Mouse (Mus musculus): ENCODE measurements at regions not wholly inside any gene's neighbourhood (a gene's known extent, or its start where the extent isn't known, plus 50 kb on each side); places are given as distances from the start of the nearest gene placed in this dataset.
"Not testable (repeated sequence)": the region's sequence is repeated elsewhere in the genome, so short reads cannot be mapped to it uniquely, and the experiment has no call there.

- 54% methylated on average over 3 of the region's 3 CpGs for WGBS
- no peak overlapping the region for H3K27ac ChIP-seq (replicated peaks)
- no peak for ATAC-seq (ENCODE audit: low FRiP score, low read depth)
Observed at GRCm38 (mm10) chr10:19297669-19298068, 58.7 kb upstream of the Olig3 start.

GRCm38 (mm10) chr10:19295388-19296013, 60.8 kb upstream of the Olig3 start:
- H3K27me3 ChIP-seq: no peaks in the 10 kb centered on the region
- no peaks in the 10 kb centered on the region for H3K4me1 ChIP-seq
- no peak overlapping the region for H3K27ac ChIP-seq (replicated peaks)
- ATAC-seq (ENCODE audit: low FRiP score, low read depth): no peak
- H3K4me2 ChIP-seq (replicated peaks): no peak overlapping the region
- no peaks in the 10 kb centered on the region for H3K9me3 ChIP-seq
- H3K9ac ChIP-seq (replicated peaks): no peak overlapping the region
- 85% methylated on average over 7 of the region's 7 CpGs for WGBS
- no peaks in the 10 kb centered on the region for H3K36me3 ChIP-seq
- H3K4me3 ChIP-seq: no peak overlapping the region

More at GRCm38 (mm10) chr10:19297669-19298068, 58.7 kb upstream of the Olig3 start:
- Histone ChIP-seq H3K36me3 (no peaks in the 10 kb centered on the region), H3K4me3 (no peak overlapping the region), H3K9me3 (no peaks in the 10 kb centered on the region), H3K9ac (replicated peaks) (no peak overlapping the region), H3K4me1 (no peaks in the 10 kb centered on the region), H3K27me3 (no peaks in the 10 kb centered on the region), H3K4me2 (replicated peaks) (no peak overlapping the region)

GRCm38 (mm10) chr10:19291474-19291873, 64.9 kb upstream of the Olig3 start:
- H3K9ac ChIP-seq (replicated peaks): no peak overlapping the region

GRCm38 (mm10) chr10:19291039-19291438, 65.3 kb upstream of the Olig3 start:
- H3K27me3 ChIP-seq; H3K4me2 ChIP-seq (replicated peaks); H3K4me1 ChIP-seq; H3K9me3 ChIP-seq; H3K4me3 ChIP-seq; H3K9ac ChIP-seq (replicated peaks); H3K36me3 ChIP-seq; ATAC-seq (ENCODE audit: low FRiP score, low read depth); H3K27ac ChIP-seq (replicated peaks): not testable (repeated sequence)
- 96% methylated on average over 3 of the region's 3 CpGs for WGBS

More at GRCm38 (mm10) chr10:19291474-19291873, 64.9 kb upstream of the Olig3 start:
- Histone ChIP-seq H3K4me2 (replicated peaks) (no peak overlapping the region), H3K36me3 (no peaks in the 10 kb centered on the region), H3K9me3 (no peaks in the 10 kb centered on the region), H3K27ac (replicated peaks) (no peak overlapping the region), H3K4me3 (no peak overlapping the region), H3K27me3 (no peaks in the 10 kb centered on the region), H3K4me1 (no peaks in the 10 kb centered on the region)
- 61% methylated on average over 5 of the region's 5 CpGs for WGBS
- ATAC-seq (ENCODE audit: low FRiP score, low read depth): no peak

GRCm38 (mm10) chr10:19282166-19282565, 74.2 kb upstream of the Olig3 start:
- ATAC-seq (ENCODE audit: low FRiP score, low read depth): no peak
- H3K36me3 ChIP-seq: no peaks in the 10 kb centered on the region
- no peak overlapping the region for H3K4me2 ChIP-seq (replicated peaks)
- no peak overlapping the region for H3K9ac ChIP-seq (replicated peaks)
- no peak overlapping the region for H3K4me3 ChIP-seq
- H3K27ac ChIP-seq (replicated peaks): no peak overlapping the region
- no peaks in the 10 kb centered on the region for H3K27me3 ChIP-seq
- peaks cover 12% of the 10 kb centered on the region for H3K4me1 ChIP-seq
- no peaks in the 10 kb centered on the region for H3K9me3 ChIP-seq
- WGBS: 94% methylated on average over 3 of the region's 3 CpGs

DNA sequence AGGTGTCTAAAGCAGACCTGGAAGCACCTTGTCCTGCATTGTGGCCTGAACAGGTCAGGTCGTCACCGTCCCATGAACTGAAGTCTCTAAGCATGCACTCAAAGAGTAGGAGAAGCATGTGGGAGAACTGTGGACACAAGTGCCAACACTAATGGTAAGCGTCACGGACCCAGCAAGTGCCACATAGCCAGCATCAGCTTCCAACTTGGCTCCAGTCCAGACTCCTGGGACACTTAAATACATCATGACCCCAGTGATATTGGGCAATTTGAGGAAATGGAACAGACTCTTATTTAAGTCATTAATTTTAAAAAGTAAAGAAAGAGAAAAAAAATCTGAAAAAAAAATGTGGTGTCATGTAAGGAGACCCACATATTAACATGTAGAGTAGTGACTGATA, 75.3 kb upstream of the Olig3 start:
- Histone ChIP-seq H3K27ac (replicated peaks) (no peak overlapping the region), H3K27me3 (no peaks in the 10 kb centered on the region), H3K36me3 (no peaks in the 10 kb centered on the region), H3K9me3 (no peaks in the 10 kb centered on the region), H3K4me1 (peaks cover 14% of the 10 kb centered on the region), H3K4me2 (replicated peaks) (no peak overlapping the region), H3K4me3 (no peak overlapping the region), H3K9ac (replicated peaks) (no peak overlapping the region)
- no peak for ATAC-seq (ENCODE audit: low FRiP score, low read depth)
- WGBS: 94% methylated on average over 4 of the region's 4 CpGs

- 80% methylated on average over 5 of the region's 5 CpGs for WGBS
- Histone ChIP-seq H3K36me3 (no peaks in the 10 kb centered on the region), H3K9me3 (no peaks in the 10 kb centered on the region), H3K4me3 (no peak overlapping the region), H3K27ac (replicated peaks) (no peak overlapping the region; the same call in 1 of the 2 replicates), H3K4me2 (replicated peaks) (no peak overlapping the region), H3K9ac (replicated peaks) (no peak overlapping the region), H3K27me3 (no peaks in the 10 kb centered on the region), H3K4me1 (peaks cover 12% of the 10 kb centered on the region)
- ATAC-seq (ENCODE audit: low FRiP score, low read depth): no peak
Observed at GRCm38 (mm10) chr10:19278189-19278842, 78.0 kb upstream of the Olig3 start.

GRCm38 (mm10) chr10:19277103-19277827, 79.1 kb upstream of the Olig3 start:
- H3K36me3 ChIP-seq: no peaks in the 10 kb centered on the region
- H3K9me3 ChIP-seq: no peaks in the 10 kb centered on the region
- H3K4me2 ChIP-seq (replicated peaks): no peak overlapping the region
- no peak overlapping the region for H3K4me3 ChIP-seq
- H3K9ac ChIP-seq (replicated peaks): no peak overlapping the region
- ATAC-seq (ENCODE audit: low FRiP score, low read depth): peak; percentile 95
- H3K27me3 ChIP-seq: no peaks in the 10 kb centered on the region
- no peak overlapping the region for H3K27ac ChIP-seq (replicated peaks)
- WGBS: 38% methylated on average over 9 of the region's 9 CpGs
- H3K4me1 ChIP-seq: peaks cover 12% of the 10 kb centered on the region

DNA sequence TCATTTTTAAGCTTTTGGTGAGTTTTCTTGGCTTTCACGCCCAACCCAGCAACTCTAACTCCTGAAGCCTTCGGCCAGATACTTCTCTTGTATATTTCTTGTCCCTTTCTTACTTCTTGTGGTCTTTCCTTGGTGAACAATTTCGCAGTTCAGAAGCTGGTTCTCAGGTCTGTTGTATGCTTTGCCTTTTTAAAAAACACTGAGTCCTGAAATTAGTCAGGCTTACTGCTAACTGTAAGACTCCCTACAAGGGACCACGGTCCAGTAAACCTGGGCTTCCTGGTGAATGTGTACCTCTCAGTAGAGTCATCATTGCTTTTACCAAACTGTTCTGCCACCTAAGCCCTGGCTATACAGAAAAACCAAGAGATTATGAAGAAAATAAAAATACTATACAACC, 81.3 kb upstream of the Olig3 start:
- ATAC-seq (ENCODE audit: low FRiP score, low read depth): no peak
- no peaks in the 10 kb centered on the region for H3K9me3 ChIP-seq
- H3K4me3 ChIP-seq: no peak overlapping the region
- H3K27ac ChIP-seq (replicated peaks): no peak overlapping the region
- WGBS: 91% methylated on average over 4 of the region's 4 CpGs
- peaks cover 12% of the 10 kb centered on the region for H3K4me1 ChIP-seq
- no peaks in the 10 kb centered on the region for H3K27me3 ChIP-seq
- H3K9ac ChIP-seq (replicated peaks): no peak overlapping the region
- no peak overlapping the region for H3K4me2 ChIP-seq (replicated peaks)
- no peaks in the 10 kb centered on the region for H3K36me3 ChIP-seq

DNA sequence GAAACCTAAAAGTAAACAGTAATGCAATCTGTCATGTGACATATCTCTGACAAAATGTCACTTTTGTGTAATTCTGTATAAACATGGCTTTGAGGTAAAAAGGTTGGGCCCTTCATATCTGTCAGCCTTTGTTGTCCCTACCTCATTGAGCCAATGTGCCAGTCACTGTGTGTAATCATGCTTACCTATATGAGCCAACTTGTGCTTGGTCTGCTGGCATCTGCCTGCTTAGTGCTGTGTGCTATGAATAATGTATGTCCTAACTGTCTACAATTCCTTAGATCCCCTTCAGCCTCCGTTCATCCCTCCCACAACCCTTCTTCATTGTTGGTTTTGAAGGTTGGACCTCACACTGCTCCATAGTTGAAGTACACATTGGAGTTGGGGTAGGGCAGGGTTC, 86.9 kb upstream of the Olig3 start:
- H3K4me1 ChIP-seq: no peaks in the 10 kb centered on the region
- no peaks in the 10 kb centered on the region for H3K36me3 ChIP-seq
- 63% methylated on average over 1 of the region's 1 CpGs for WGBS
- no peak overlapping the region for H3K27ac ChIP-seq (replicated peaks)
- H3K4me2 ChIP-seq (replicated peaks): no peak overlapping the region
- H3K9ac ChIP-seq (replicated peaks): no peak overlapping the region
- no peaks in the 10 kb centered on the region for H3K9me3 ChIP-seq
- no peaks in the 10 kb centered on the region for H3K27me3 ChIP-seq
- ATAC-seq (ENCODE audit: low FRiP score, low read depth): no peak
- H3K4me3 ChIP-seq: no peak overlapping the region

GRCm38 (mm10) chr10:19268051-19268450, 88.3 kb upstream of the Olig3 start:
- Histone ChIP-seq H3K27ac (replicated peaks) (no peak overlapping the region), H3K4me2 (replicated peaks) (no peak overlapping the region), H3K27me3 (no peaks in the 10 kb centered on the region), H3K36me3 (no peaks in the 10 kb centered on the region), H3K4me3 (no peak overlapping the region), H3K9me3 (no peaks in the 10 kb centered on the region), H3K4me1 (no peaks in the 10 kb centered on the region), H3K9ac (replicated peaks) (no peak overlapping the region)
- 76% methylated on average over 4 of the region's 4 CpGs for WGBS
- no peak for ATAC-seq (ENCODE audit: low FRiP score, low read depth)

DNA sequence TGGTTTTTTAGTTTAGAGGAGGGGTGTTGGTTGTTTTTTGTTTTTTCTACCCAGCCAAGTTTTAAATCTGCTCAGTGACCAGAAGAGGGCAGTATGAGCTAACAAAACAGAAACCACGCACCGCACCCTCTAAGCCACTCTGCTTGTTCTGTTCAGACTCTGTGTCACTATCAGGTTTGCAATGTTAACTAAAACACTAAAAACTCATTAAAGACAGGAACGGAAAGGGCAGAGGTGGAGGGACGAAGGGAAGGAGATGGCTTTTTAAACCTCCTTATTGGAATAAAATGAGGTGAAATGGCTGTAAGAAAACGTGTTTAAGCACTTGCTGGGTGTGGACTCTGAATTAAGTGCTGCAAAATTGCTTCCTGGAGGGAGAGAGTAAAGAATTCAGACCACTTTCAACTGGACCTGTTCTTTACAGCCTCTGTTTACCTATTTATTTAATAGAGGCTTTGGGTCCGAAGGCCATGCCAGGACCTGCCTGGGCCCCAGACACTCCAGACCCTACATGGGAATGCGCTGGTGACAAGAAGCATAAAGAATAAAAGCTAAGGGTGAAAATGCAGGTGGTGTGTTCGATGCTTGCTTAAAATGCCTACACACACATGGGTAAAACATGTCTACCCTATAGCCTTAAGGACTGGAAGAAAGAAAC, 116.1 kb upstream of the Olig3 start:
- H3K4me2 ChIP-seq (replicated peaks): no peak overlapping the region
- no peak overlapping the region for H3K27ac ChIP-seq (replicated peaks)
- H3K4me1 ChIP-seq: no peaks in the 10 kb centered on the region; the same call in 1 of the 2 replicates
- H3K9ac ChIP-seq (replicated peaks): no peak overlapping the region
- no peak overlapping the region for H3K4me3 ChIP-seq
- WGBS: 34% methylated on average over 8 of the region's 8 CpGs
- H3K36me3 ChIP-seq: no peaks in the 10 kb centered on the region
- H3K27me3 ChIP-seq: peaks cover 6% of the 10 kb centered on the region
- H3K9me3 ChIP-seq: no peaks in the 10 kb centered on the region
- no peak for ATAC-seq (ENCODE audit: low FRiP score, low read depth)

Data from midbrain, embryonic 12.5 days (tissue).